Mouse (Mus musculus): ENCODE data around the gene Sdf2.

DNA sequence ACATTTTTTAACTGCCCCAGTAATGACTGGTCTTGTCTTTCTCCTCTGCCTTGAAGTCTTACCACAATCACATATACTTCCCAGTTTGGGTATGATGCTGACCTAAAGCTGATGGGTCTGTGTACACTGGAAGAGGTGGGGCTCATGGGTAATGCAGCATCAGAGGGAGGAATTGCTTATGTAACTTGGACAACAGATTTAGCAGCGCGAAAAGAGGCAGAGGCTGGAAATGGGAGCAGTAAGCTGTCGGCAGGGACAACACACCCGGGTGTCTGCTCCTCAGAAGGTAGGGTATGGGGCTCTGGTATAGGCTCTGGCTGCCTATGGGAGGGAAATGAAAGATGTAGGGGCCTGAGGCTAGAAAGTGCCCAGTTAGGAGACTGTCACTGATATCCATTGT is 45.1 kb downstream of the Sdf2 start, which contains the start of gene BC030499:
- TF ChIP-seq MAX (IDR thresholded peaks at IDR 0.05) (no peak), CTCF (IDR thresholded peaks at IDR 0.05; ENCODE audit: control insufficient read depth, insufficient read depth, insufficient read length) (no peak), USF1 (IDR thresholded peaks at IDR 0.05; ENCODE audit: low read depth) (no peak), MYOD1 (IDR thresholded peaks at IDR 0.05; ENCODE audit: control insufficient read depth, insufficient read length, low read depth) (no peak), FOSL1 (IDR thresholded peaks at IDR 0.05; ENCODE audit: insufficient read depth, low read length, poor library complexity, severe bottlenecking) (no peak), CEBPB (IDR thresholded peaks at IDR 0.05; ENCODE audit: low read depth) (no peak)
